Mouse (Mus musculus): ENCODE results near the gene 5730409E04Rik. TPM values are rescaled to one million over a fixed set of nuclear protein-coding genes. Genes with fewer than 3 reads are reported as not detected.

Gene 5730409E04Rik
- polyA plus RNA-seq, 1 experiment from 2014 or later: 0.94 TPM

DNA sequence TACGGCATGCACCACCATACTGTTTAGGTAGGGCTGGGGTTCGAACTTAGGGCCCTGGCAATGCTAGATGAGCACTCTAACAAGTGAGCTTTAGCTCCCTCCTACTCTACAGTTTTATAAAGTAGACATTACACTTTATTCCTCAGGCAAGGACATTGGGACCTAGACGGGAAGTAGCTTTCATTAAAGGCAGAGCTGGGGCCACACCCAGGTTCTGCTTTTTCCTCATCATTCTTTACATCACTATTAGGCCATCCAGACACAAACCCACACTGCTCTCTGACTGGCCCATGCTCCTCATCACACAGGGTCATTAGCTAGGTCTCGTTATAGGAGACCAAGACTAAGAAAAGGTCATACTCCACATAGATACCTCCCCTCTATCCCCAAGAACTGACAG, 34.2 kb downstream of the 5730409E04Rik start:
- Histone ChIP-seq H3K27ac (no peak overlapping the region), H3K9me3 (no peaks in the 10 kb centered on the region), H3K4me1 (peaks cover 32% of the 10 kb centered on the region), H3K36me3 (replicated peaks) (no peaks in the 10 kb centered on the region), H3K4me3 (no peak overlapping the region), H3K27me3 (ENCODE audit: poor library complexity, severe bottlenecking) (peaks cover 35% of the 10 kb centered on the region)
- 81% methylated on average over 4 of the region's 4 CpGs for WGBS
- no peak for DNase-seq (ENCODE audit: extremely low spot score, low spot score)

DNA sequence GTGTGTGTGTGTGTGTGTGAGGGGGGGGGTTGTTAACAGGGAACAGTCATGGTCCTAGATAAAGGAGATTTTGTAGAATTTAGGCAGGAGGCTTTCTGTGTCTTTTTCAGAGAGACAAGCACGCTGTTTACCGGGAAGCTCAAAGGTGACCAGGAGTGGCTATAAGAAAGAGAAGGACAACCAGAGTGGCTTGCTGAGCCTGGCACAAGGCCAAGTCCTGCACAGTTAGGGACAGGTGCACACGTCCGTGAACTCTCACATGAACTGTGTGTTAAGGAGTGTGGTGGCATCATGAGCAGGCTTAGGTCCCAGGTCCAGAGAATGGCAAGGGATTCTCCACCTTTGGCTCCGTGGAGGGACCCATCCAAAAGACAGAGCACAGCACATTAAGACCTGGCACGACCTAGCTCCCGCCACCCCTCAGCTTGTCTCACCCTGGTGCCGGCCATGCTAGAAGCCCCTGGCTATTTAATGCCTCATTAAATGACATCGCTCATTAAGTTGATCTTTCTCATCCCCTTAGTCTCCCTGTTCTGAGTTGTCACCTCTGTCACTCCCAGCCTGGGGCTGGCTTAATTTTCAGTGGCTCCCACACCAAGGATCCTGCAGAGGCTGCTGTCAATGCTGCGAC, 34.8 kb downstream of the 5730409E04Rik start:
- WGBS: 78% methylated on average over 10 of the region's 10 CpGs
- DNase-seq (ENCODE audit: extremely low spot score, low spot score): no peak

DNA sequence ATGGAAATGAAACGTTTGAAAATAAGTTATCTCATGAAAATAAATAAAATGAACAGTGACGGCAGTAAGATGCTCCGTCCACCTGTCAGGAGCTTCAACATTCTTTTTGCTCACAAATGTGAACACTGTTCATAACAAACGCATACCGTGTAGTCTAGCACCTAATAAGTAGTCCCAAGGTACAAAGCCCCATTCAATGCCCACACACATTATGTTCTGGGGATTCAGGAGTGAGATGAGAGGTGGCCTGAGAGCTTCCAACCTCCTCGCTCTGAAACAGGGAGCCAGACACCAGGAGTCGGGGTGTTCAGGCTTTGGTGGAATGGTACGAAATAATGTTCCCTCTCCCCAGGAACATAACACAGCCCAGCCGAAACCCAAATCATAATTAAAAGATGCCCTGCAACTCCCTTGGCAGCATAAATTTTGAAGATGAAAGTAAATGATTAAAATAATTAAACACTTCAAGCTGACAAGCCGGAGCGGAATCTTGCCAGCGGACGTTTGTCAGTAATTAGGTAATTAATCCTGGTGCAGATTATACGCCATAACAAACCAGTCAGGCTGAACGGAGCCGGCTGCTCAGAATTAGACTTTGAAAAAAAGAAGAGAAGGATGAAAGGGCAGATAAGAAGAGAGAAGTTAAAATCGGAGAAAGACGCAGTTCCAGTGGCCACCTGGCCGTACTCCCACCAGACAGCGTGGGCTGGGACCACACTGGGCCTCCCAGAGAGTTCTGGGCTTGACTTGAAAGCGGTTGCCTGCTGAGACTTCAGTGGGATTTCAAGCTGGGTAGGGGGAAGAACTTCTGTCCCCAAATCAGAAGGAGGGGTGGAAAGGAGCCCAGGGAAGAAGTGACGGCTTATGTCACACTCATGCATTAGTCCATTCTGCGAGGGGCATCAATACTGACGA, 38.6 kb downstream of the 5730409E04Rik start:
- Histone ChIP-seq H3K27me3 (ENCODE audit: poor library complexity, severe bottlenecking) (peaks cover 28% of the 10 kb centered on the region), H3K4me1 (peaks cover 29% of the 10 kb centered on the region), H3K9me3 (no peaks in the 10 kb centered on the region), H3K27ac (no peak overlapping the region), H3K4me3 (peak overlapping the region; percentile 24), H3K36me3 (replicated peaks) (no peaks in the 10 kb centered on the region)
- 30% methylated on average over 24 of the region's 24 CpGs for WGBS
- no peak for DNase-seq (ENCODE audit: extremely low spot score, low spot score)

More for the DNA sequence above, 34.8 kb downstream of the 5730409E04Rik start:
- Histone ChIP-seq H3K9me3 (no peaks in the 10 kb centered on the region), H3K27ac (no peak overlapping the region), H3K4me1 (peaks cover 32% of the 10 kb centered on the region), H3K4me3 (no peak overlapping the region), H3K36me3 (replicated peaks) (no peaks in the 10 kb centered on the region), H3K27me3 (ENCODE audit: poor library complexity, severe bottlenecking) (peaks cover 35% of the 10 kb centered on the region)

DNA sequence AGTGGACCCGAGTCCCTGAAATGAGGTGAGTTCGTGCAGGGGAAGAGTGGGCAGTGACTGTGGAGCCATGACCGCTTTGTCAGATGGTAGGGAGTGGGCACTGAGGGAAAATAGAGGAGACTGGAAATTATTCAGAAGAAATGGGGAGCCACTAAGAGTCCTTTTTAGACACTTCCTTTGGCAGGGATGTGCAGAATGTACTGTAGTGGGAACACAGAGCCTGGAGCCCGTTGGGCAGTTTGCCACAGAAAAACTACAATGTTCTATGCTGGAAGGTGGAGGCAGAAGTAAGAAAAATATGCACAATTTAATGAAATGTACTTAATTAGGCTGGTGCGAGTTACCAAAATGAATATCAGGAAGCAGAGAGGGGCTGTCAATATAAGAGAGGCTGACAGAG, 43.5 kb downstream of the 5730409E04Rik start:
- Histone ChIP-seq H3K27me3 (ENCODE audit: poor library complexity, severe bottlenecking) (peaks cover 12% of the 10 kb centered on the region), H3K9me3 (no peaks in the 10 kb centered on the region), H3K36me3 (replicated peaks) (no peaks in the 10 kb centered on the region), H3K4me3 (no peak overlapping the region), H3K4me1 (peaks cover 15% of the 10 kb centered on the region), H3K27ac (no peak overlapping the region)
- whole genome bisulfite sequencing: 87% methylated on average over 5 of the region's 5 CpGs
- no peak for DNase-seq (ENCODE audit: extremely low spot score, low spot score)

DNA sequence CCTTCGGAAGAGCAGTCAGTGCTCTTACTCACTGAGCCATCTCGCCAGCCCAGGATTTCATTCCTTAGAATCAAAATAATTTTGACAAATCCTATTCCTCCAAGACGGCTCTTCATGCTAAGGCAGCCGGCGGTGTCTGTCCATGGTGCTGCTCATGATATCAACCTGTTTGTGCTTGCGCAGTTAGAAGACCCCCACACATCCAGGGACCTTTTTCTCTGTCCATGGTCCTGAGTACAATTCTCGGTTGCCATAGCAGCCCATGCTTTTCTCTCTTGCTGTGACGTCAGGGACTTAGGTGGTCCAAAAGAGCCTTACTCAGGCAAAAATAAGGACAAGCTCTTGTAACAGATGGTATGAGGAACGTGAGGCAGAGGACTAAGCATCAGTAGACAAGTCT, 45.7 kb downstream of the 5730409E04Rik start:
- DNase-seq (ENCODE audit: extremely low spot score, low spot score): peak; percentile 55
- Histone ChIP-seq H3K4me3 (no peak overlapping the region), H3K36me3 (replicated peaks) (no peaks in the 10 kb centered on the region), H3K9me3 (no peaks in the 10 kb centered on the region), H3K4me1 (no peaks in the 10 kb centered on the region), H3K27ac (no peak overlapping the region), H3K27me3 (ENCODE audit: poor library complexity, severe bottlenecking) (no peaks in the 10 kb centered on the region; the same call in 1 of the 2 replicates)
- 16% methylated on average over 9 of the region's 9 CpGs for WGBS

DNA sequence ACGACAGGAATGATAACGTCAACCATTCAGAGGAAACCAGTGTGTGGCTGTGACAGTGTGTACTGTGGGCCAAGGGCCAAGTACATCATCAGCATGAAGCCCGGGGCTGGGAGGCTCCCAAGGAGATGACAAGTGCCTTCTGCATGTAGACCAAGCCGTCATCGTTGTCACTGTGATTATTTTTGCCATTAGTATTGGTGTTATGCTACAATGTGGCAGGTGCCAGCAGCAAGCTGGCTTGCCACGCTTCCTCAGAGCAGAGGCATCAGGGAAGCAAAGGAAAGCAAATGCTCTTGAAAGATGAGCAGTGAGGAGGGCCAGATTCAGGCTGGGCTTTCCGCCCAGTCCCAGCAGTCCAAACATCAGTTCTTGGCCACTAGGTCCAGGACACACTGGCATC, 51.6 kb downstream of the 5730409E04Rik start:
- Histone ChIP-seq H3K4me3 (no peak overlapping the region), H3K9me3 (no peaks in the 10 kb centered on the region), H3K36me3 (replicated peaks) (no peaks in the 10 kb centered on the region), H3K4me1 (no peaks in the 10 kb centered on the region), H3K27me3 (ENCODE audit: poor library complexity, severe bottlenecking) (no peaks in the 10 kb centered on the region), H3K27ac (no peak overlapping the region)
- WGBS: 85% methylated on average over 7 of the region's 7 CpGs
- no peak for DNase-seq (ENCODE audit: extremely low spot score, low spot score)

Small RNA genes lying within 50 kb of the gene (microRNA-seq; reads per million reads assigned to microRNA genes)
- 1.5 reads per million for gene Mir7119

Other genes with a start within 250 kb of the 5730409E04Rik start
- 12.0 and 15.7 TPM in 2 replicates for gene Ago3, start 180.3 kb upstream of the 5730409E04Rik start, polyA plus RNA-seq (2016; fragmentation: Nextera tagmentation; extraction: Ambion mirVana)
- gene Ago1, start 141.2 kb upstream of the 5730409E04Rik start, polyA plus RNA-seq (2016; fragmentation: Nextera tagmentation; extraction: Ambion mirVana): 9.1 and 11.4 TPM in 2 replicates
- 0.97 and 0.99 TPM in 2 replicates for gene Ago4, start 76.3 kb upstream of the 5730409E04Rik start, polyA plus RNA-seq (2016; fragmentation: Nextera tagmentation; extraction: Ambion mirVana)
- gene Clspn, start 52.9 kb upstream of the 5730409E04Rik start, polyA plus RNA-seq (2016; fragmentation: Nextera tagmentation; extraction: Ambion mirVana): 64.3 and 65.9 TPM in 2 replicates
- gene Psmb2, start 67.8 kb downstream of the 5730409E04Rik start, polyA plus RNA-seq (2016; fragmentation: Nextera tagmentation; extraction: Ambion mirVana): 588 and 605 TPM in 2 replicates
- gene Tfap2e, start 126.4 kb downstream of the 5730409E04Rik start, polyA plus RNA-seq (2016; fragmentation: Nextera tagmentation; extraction: Ambion mirVana): 0.06 TPM in 1 of 2 replicates, not detected in the other
- gene Ncdn, start 143.6 kb downstream of the 5730409E04Rik start, polyA plus RNA-seq (2016; fragmentation: Nextera tagmentation; extraction: Ambion mirVana): 36.6 and 36.9 TPM in 2 replicates
- 20.9 and 23.7 TPM in 2 replicates for gene AU040320, start 143.7 kb downstream of the 5730409E04Rik start, polyA plus RNA-seq (2016; fragmentation: Nextera tagmentation; extraction: Ambion mirVana)

All from forebrain, embryonic 10.5 days (tissue).